Mouse (Mus musculus) cortical plate, adult 2 months (tissue): ENCODE measurements around the gene Sh3bp4.

Experiments
- CTCF ChIP-seq: fragments of 200-500 bp; IDR thresholded peaks from 2 replicates; pipeline ENCODE4 v1.5.1; 2011; ENCODE audit warnings: mild to moderate bottlenecking, control low read depth, low read length; ENCODE audit not compliant: insufficient read depth; ENCODE audit errors: extremely low read depth
- POLR2A ChIP-seq: fragments of 200-500 bp; IDR thresholded peaks from 2 replicates; pipeline ENCODE4 v1.6.1; 2011; ENCODE audit warnings: mild to moderate bottlenecking, low read length, control low read depth; ENCODE audit not compliant: insufficient read depth; ENCODE audit errors: extremely low read depth

GRCm38 (mm10) chr1:89117062-89117461, 46.8 kb downstream of the Sh3bp4 start:
- no peak for TF ChIP-seq POLR2A
- TF ChIP-seq CTCF = no peak
